Mouse (Mus musculus) E14TG2a.4 (cell line): ENCODE results near the gene Iqsec3.

Source experiments
- CTCF ChIP-seq: conservative IDR thresholded peaks from 2 replicates; pipeline ENCODE4 v1.5.1; 2014; ENCODE audit warnings: low read length
- POU5F1 ChIP-seq: IDR thresholded peaks from 2 replicates; pipeline ENCODE4 v1.6.1; 2014; ENCODE audit warnings: low read length, borderline replicate concordance

DNA sequence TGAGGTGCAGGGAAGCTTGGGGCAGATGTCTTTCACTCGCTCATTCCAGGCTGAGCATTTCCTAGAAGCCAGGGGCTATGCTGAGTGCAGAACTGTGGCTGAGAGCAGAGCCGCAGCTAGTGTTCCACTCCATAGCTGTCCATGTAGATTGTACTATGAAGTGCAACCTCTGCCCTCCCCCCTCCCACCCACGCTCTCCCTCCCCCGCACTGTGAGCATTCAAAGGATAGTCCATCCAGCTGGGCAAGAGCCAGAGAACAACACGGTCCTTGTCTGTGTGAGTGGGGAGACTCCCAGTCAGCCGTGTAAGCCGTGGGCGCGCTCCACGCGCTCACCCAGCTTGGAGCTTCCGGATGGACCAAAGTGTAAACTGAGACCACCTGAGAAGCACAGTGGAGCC lies 49.1 kb downstream of the Iqsec3 start:
- TF ChIP-seq CTCF (no peak), POU5F1 (no peak)
